Comparison of ENCODE assay signal across 10 mouse cellular contexts in genomic region chr9:107724796-107725195, GRCm38 (mm10). TPM values are rescaled to one million over a fixed set of nuclear protein-coding genes. Genes with fewer than 3 reads are reported as not detected.
DNase-seq lines count a peak whose midpoint lies in the region; ATAC-seq and TF ChIP-seq lines count a peak whose summit lies in the region.
"Had no signal": no experiment of that assay in that cellular context is flagged by ENCODE, and none has a peak within 500 bp of the region (broad histone marks: within the 10 kb centered on the region; RNA-seq: fewer than 3 reads in every experiment).

No protein-coding gene starts in this region.

- no peak for TF ChIP-seq CTCF in stomach, postnatal 0 days (IDR thresholded peaks at IDR 0.05; ENCODE audit: low read depth)

- peaks cover 21% of the 10 kb centered on the region for H3K4me1 ChIP-seq in heart, embryonic 15.5 days (replicated peaks)
- peaks cover 30% of the 10 kb centered on the region for H3K4me1 ChIP-seq in heart, embryonic 11.5 days (ENCODE audit: control insufficient read depth, insufficient read depth, low read length)
- peaks cover 60% of the 10 kb centered on the region for H3K4me1 ChIP-seq in neural tube, embryonic 13.5 days (replicated peaks)
- H3K4me1 ChIP-seq in limb, embryonic 12.5 days (replicated peaks) = peaks cover 81% of the 10 kb centered on the region
- H3K4me1 ChIP-seq in stomach, postnatal 0 days (replicated peaks; ENCODE audit: control insufficient read depth, insufficient read depth) = peaks cover 7% of the 10 kb centered on the region; the same call in 1 of the 2 replicates

- TF ChIP-seq EP300 in stomach, postnatal 0 days (optimal IDR thresholded peaks at IDR 0.05) = no peak

- H3K27me3 ChIP-seq in heart, embryonic 15.5 days = peaks cover 6% of the 10 kb centered on the region; the same call in 1 of the 2 replicates
- peaks cover 13% of the 10 kb centered on the region for H3K27me3 ChIP-seq in heart, embryonic 11.5 days (ENCODE audit: control insufficient read depth, insufficient read depth, low read length)
- H3K27me3 ChIP-seq in neural tube, embryonic 13.5 days = no peaks in the 10 kb centered on the region
- no peaks in the 10 kb centered on the region for H3K27me3 ChIP-seq in limb, embryonic 12.5 days
- H3K27me3 ChIP-seq in stomach, postnatal 0 days (ENCODE audit: control insufficient read depth, insufficient read depth, low read length) = no peaks in the 10 kb centered on the region

- 79% methylated on average over 1 of the region's 1 CpGs for WGBS in heart, embryonic 15.5 days
- WGBS in heart, embryonic 11.5 days (ENCODE audit: insufficient replicate concordance) = 94% methylated on average over 1 of the region's 1 CpGs
- WGBS in neural tube, embryonic 13.5 days = 80% methylated on average over 1 of the region's 1 CpGs
- WGBS in limb, embryonic 12.5 days = 81% methylated on average over 1 of the region's 1 CpGs
- WGBS in stomach, postnatal 0 days = 80% methylated on average over 1 of the region's 1 CpGs

- no peak overlapping the region for H3K9ac ChIP-seq in heart, embryonic 15.5 days
- no peak overlapping the region for H3K9ac ChIP-seq in heart, embryonic 11.5 days (ENCODE audit: low read depth, low read length)
- no peak overlapping the region for H3K9ac ChIP-seq in neural tube, embryonic 13.5 days
- H3K9ac ChIP-seq in limb, embryonic 12.5 days (replicated peaks) = no peak overlapping the region
- H3K9ac ChIP-seq in stomach, postnatal 0 days (ENCODE audit: low read length) = no peak overlapping the region

- H3K4me2 ChIP-seq in heart, embryonic 15.5 days = no peak overlapping the region
- no peak overlapping the region for H3K4me2 ChIP-seq in heart, embryonic 11.5 days
- no peak overlapping the region for H3K4me2 ChIP-seq in neural tube, embryonic 13.5 days
- no peak overlapping the region for H3K4me2 ChIP-seq in limb, embryonic 12.5 days
- no peak overlapping the region for H3K4me2 ChIP-seq in stomach, postnatal 0 days (replicated peaks; ENCODE audit: low read depth)

- peak overlapping the region; percentile 69 for H3K27ac ChIP-seq in heart, embryonic 15.5 days
- H3K27ac ChIP-seq in heart, embryonic 11.5 days (ENCODE audit: low read depth, low read length) = no peak overlapping the region
- peak overlapping the region; percentile 84; the same call in 1 of the 2 replicates for H3K27ac ChIP-seq in neural tube, embryonic 13.5 days (replicated peaks)
- peak overlapping the region; percentile 89 for H3K27ac ChIP-seq in limb, embryonic 12.5 days
- H3K27ac ChIP-seq in stomach, postnatal 0 days (replicated peaks) = peak overlapping the region; percentile 41
- H3K27ac ChIP-seq: layer of hippocampus, adult 2 months had no signal

- ATAC-seq in heart, embryonic 15.5 days (replicated peaks; ENCODE audit: insufficient number of reproducible peaks, insufficient read depth, low FRiP score, low read depth) = no peak
- ATAC-seq in heart, embryonic 11.5 days (replicated peaks; ENCODE audit: insufficient number of reproducible peaks, low FRiP score, low TSS enrichment) = no peak
- ATAC-seq in neural tube, embryonic 13.5 days (ENCODE audit: low read depth) = no peak
- ATAC-seq in limb, embryonic 12.5 days (ENCODE audit: insufficient number of reproducible peaks, insufficient read depth, low FRiP score, low TSS enrichment, low read depth) = no peak
- peak; percentile 48 for ATAC-seq in stomach, postnatal 0 days (ENCODE audit: low FRiP score, low TSS enrichment)

- DNase-seq in neural tube, embryonic 10.5 days (ENCODE audit: extremely low spot score, low spot score) = no peak
- DNase-seq in stomach, postnatal 0 days (ENCODE audit: low spot score) = no peak
- no peak for DNase-seq in thymus, adult 18-20 months
- DNase-seq in cerebellum, postnatal 10 days = no peak
- DNase-seq: thymus, postnatal 4 days had no signal

- no peaks in the 10 kb centered on the region for H3K9me3 ChIP-seq in heart, embryonic 15.5 days (replicated peaks)
- H3K9me3 ChIP-seq in heart, embryonic 11.5 days (replicated peaks; ENCODE audit: control insufficient read depth, low read length) = no peaks in the 10 kb centered on the region
- no peaks in the 10 kb centered on the region for H3K9me3 ChIP-seq in neural tube, embryonic 13.5 days
- no peaks in the 10 kb centered on the region for H3K9me3 ChIP-seq in limb, embryonic 12.5 days
- H3K9me3 ChIP-seq in stomach, postnatal 0 days (ENCODE audit: control insufficient read depth, low read length) = no peaks in the 10 kb centered on the region

- H3K36me3 ChIP-seq in heart, embryonic 15.5 days = no peaks in the 10 kb centered on the region
- H3K36me3 ChIP-seq in heart, embryonic 11.5 days (ENCODE audit: control insufficient read depth, insufficient read depth, low read length) = no peaks in the 10 kb centered on the region
- H3K36me3 ChIP-seq in neural tube, embryonic 13.5 days = no peaks in the 10 kb centered on the region
- no peaks in the 10 kb centered on the region for H3K36me3 ChIP-seq in limb, embryonic 12.5 days
- no peaks in the 10 kb centered on the region for H3K36me3 ChIP-seq in stomach, postnatal 0 days (ENCODE audit: control insufficient read depth, insufficient read depth, low read length)

- H3K4me3 ChIP-seq in heart, embryonic 15.5 days = no peak overlapping the region
- no peak overlapping the region for H3K4me3 ChIP-seq in heart, embryonic 11.5 days (ENCODE audit: low read depth, low read length)
- no peak overlapping the region for H3K4me3 ChIP-seq in neural tube, embryonic 13.5 days
- no peak overlapping the region for H3K4me3 ChIP-seq in limb, embryonic 12.5 days (replicated peaks)
- H3K4me3 ChIP-seq in stomach, postnatal 0 days (ENCODE audit: low read depth, low read length) = no peak overlapping the region
- H3K4me3 ChIP-seq: layer of hippocampus, adult 2 months had no signal

RNA-seq across cellular contexts. Expression of gene Sema3f, which starts 14.5 kb away (rescaled TPM):
- polyA plus RNA-seq in heart, embryonic 15.5 days (2015; fragmentation: Nextera tagmentation; extraction: Ambion mirVana) = 4.1 and 7.1 TPM in 2 replicates
- 4.6 and 5.8 TPM in 2 replicates for polyA plus RNA-seq in heart, embryonic 11.5 days (2014; fragmentation: Nextera tagmentation; extraction: Ambion mirVana)
- 12.2 and 13.2 TPM in 2 replicates for polyA plus RNA-seq in neural tube, embryonic 13.5 days (2015; fragmentation: Nextera tagmentation; extraction: Ambion mirVana)
- 47.6 and 53.5 TPM in 2 replicates for polyA plus RNA-seq in limb, embryonic 12.5 days (2016; fragmentation: Nextera tagmentation; extraction: Ambion mirVana)
- polyA plus RNA-seq in stomach, postnatal 0 days (2015; fragmentation: Nextera tagmentation; extraction: Ambion mirVana) = 11.7 and 15.1 TPM in 2 replicates

RNA-seq across cellular contexts. Expression of gene Gnat1, which starts 45.3 kb away (rescaled TPM):
- polyA plus RNA-seq in heart, embryonic 15.5 days (2015; fragmentation: Nextera tagmentation; extraction: Ambion mirVana) = 0.53 and 0.98 TPM in 2 replicates
- 0.42 and 1.2 TPM in 2 replicates for polyA plus RNA-seq in heart, embryonic 11.5 days (2014; fragmentation: Nextera tagmentation; extraction: Ambion mirVana)
- 0.96 and 2.4 TPM in 2 replicates for polyA plus RNA-seq in neural tube, embryonic 13.5 days (2015; fragmentation: Nextera tagmentation; extraction: Ambion mirVana)
- polyA plus RNA-seq in limb, embryonic 12.5 days (2016; fragmentation: Nextera tagmentation; extraction: Ambion mirVana) = 2.1 and 2.2 TPM in 2 replicates
- polyA plus RNA-seq in stomach, postnatal 0 days (2015; fragmentation: Nextera tagmentation; extraction: Ambion mirVana) = 2.1 and 2.9 TPM in 2 replicates

RNA-seq across cellular contexts. Expression of gene Rbm5, which starts 46.0 kb away (rescaled TPM):
- 123 and 147 TPM in 2 replicates for polyA plus RNA-seq in heart, embryonic 15.5 days (2015; fragmentation: Nextera tagmentation; extraction: Ambion mirVana)
- 113 and 135 TPM in 2 replicates for polyA plus RNA-seq in heart, embryonic 11.5 days (2014; fragmentation: Nextera tagmentation; extraction: Ambion mirVana)
- 252 and 279 TPM in 2 replicates for polyA plus RNA-seq in neural tube, embryonic 13.5 days (2015; fragmentation: Nextera tagmentation; extraction: Ambion mirVana)
- polyA plus RNA-seq in limb, embryonic 12.5 days (2016; fragmentation: Nextera tagmentation; extraction: Ambion mirVana) = 232 and 239 TPM in 2 replicates
- 60.2 and 67.3 TPM in 2 replicates for polyA plus RNA-seq in stomach, postnatal 0 days (2015; fragmentation: Nextera tagmentation; extraction: Ambion mirVana)

RNA-seq across cellular contexts. Expression of gene Slc38a3, which starts 55.5 kb away (rescaled TPM):
- polyA plus RNA-seq in heart, embryonic 15.5 days (2015; fragmentation: Nextera tagmentation; extraction: Ambion mirVana) = 2.5 and 3.6 TPM in 2 replicates
- 2.8 and 3.3 TPM in 2 replicates for polyA plus RNA-seq in heart, embryonic 11.5 days (2014; fragmentation: Nextera tagmentation; extraction: Ambion mirVana)
- 23.9 and 25.6 TPM in 2 replicates for polyA plus RNA-seq in neural tube, embryonic 13.5 days (2015; fragmentation: Nextera tagmentation; extraction: Ambion mirVana)
- 3.5 and 5.0 TPM in 2 replicates for polyA plus RNA-seq in limb, embryonic 12.5 days (2016; fragmentation: Nextera tagmentation; extraction: Ambion mirVana)
- 0.95 and 1.1 TPM in 2 replicates for polyA plus RNA-seq in stomach, postnatal 0 days (2015; fragmentation: Nextera tagmentation; extraction: Ambion mirVana)
